Mouse (Mus musculus): ENCODE results near the gene Klhl3.

DNA sequence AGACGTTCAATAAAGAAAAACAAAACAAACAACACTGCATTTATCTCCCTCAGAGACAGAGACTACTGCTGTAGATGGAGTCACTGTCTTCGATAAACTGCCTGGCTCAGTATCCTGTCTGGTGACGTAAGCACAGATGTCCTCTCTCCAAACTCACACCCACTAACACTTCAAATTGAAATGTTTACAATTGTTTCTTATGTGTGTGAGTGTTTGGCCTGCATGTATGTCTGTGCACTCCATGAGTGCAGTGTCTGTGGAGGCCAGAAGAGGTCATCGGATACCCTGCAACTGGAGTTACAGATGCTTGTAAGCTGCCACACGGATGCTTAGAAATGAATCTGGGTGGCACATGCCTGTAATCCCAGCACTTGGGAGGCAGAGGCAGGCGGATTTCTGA, 96.1 kb downstream of the Klhl3 start:
- no peak for TF ChIP-seq CTCF (conservative IDR thresholded peaks at IDR 0.05; ENCODE audit: low read length)
- TF ChIP-seq NANOG (IDR thresholded peaks at IDR 0.05; ENCODE audit: borderline replicate concordance, low read length), result no peak

Data from E14TG2a.4 (cell line).